Mouse (Mus musculus) heart, embryonic 16.5 days (tissue): ENCODE measurements around the gene Otud7b. TPM values are rescaled to one million over a fixed set of nuclear protein-coding genes. Genes with fewer than 3 reads are reported as not detected.

Source experiments
- ATAC-seq: fragments of 200-750 bp; cut with Nextera tagmentation; replicated peaks from 2 replicates; pipeline ENCODE4 v1.8.0; 2017; ENCODE audit warnings: moderate number of reproducible peaks; ENCODE audit not compliant: insufficient read depth, low FRiP score; ENCODE audit errors: extremely low read depth
- H3K27ac ChIP-seq: fragments of 300-500 bp; sonication (generic); 2 replicates; pipeline ENCODE4 v1.5.1; 2014; ENCODE audit warnings: mild to moderate bottlenecking, low read length, control low read depth, moderate library complexity
- H3K27me3 ChIP-seq: fragments of 300-500 bp; sonication (generic); 2 replicates; pipeline ENCODE4 v1.6.1; 2014; ENCODE audit warnings: low read length, mixed read lengths; ENCODE audit not compliant: control insufficient read depth, insufficient read depth
- H3K36me3 ChIP-seq: fragments of 300-500 bp; sonication (generic); 2 replicates; pipeline ENCODE4 v1.6.1; 2014; ENCODE audit not compliant: control insufficient read depth, insufficient read depth
- H3K4me1 ChIP-seq: fragments of 300-500 bp; sonication (generic); 2 replicates; pipeline ENCODE4 v1.6.1; 2014; ENCODE audit warnings: low read length, mixed read lengths; ENCODE audit not compliant: control insufficient read depth, insufficient read depth
- H3K4me2 ChIP-seq: fragments of 300-500 bp; sonication (generic); 2 replicates; pipeline ENCODE4 v1.6.1; 2014; ENCODE audit warnings: low read depth, mild to moderate bottlenecking, control low read depth, low read length
- H3K4me3 ChIP-seq: fragments of 300-500 bp; sonication (generic); 2 replicates; pipeline ENCODE4 v1.5.1; 2014; ENCODE audit warnings: mild to moderate bottlenecking, control low read depth, low read length
- H3K9ac ChIP-seq: fragments of 300-500 bp; sonication (generic); 2 replicates; pipeline ENCODE4 v1.6.1; 2014; ENCODE audit warnings: low read length, control low read depth
- H3K9me3 ChIP-seq: fragments of 300-500 bp; sonication (generic); replicated peaks from 2 replicates; pipeline ENCODE4 v1.6.1; 2016; ENCODE audit warnings: low read length; ENCODE audit not compliant: control insufficient read depth
- WGBS: fragments of 180-500 bp; shearing (Covaris S2); extraction: QIAGEN DNeasy Blood & Tissue Kit; methylation state at CpG from one replicate; pipeline ENCODE4 v1.1.7; 2014; 5-methylcytosine and 5-hydroxymethylcytosine counted together
- polyA plus RNA-seq: library from polyadenylated mRNA; unstranded; fragments of >200 nt; fragmentation: Nextera tagmentation; extraction: Ambion mirVana; gene quantifications from 2 replicates; pipeline ENCODE4 v1.2.1, GENCODE M21; 2015

Otud7b gene
- polyA plus RNA-seq, 1 experiment from 2014 or later: 18.6 TPM

DNA sequence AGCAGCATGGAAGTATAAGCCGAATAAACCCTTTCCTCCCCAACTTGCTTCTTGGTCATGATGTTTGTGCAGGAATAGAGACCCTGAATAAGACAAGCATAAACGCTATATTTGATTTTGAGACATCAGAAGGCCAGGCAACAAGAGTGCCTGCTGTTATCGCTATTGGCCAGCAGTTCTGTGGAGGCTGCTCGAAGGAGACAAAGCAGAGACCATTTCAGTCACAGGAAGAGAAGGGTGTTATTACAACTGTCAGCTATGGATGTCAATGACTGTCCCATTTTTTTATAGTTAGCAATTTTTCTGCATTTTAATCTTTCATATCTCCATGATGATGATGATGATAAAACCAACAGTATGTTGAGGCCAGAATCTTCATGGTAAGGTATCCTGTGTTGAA lies 22.7 kb upstream of the Otud7b start:
- H3K27me3 ChIP-seq: no peaks in the 10 kb centered on the region
- no peaks in the 10 kb centered on the region; the same call in 1 of the 2 replicates for H3K9me3 ChIP-seq

DNA sequence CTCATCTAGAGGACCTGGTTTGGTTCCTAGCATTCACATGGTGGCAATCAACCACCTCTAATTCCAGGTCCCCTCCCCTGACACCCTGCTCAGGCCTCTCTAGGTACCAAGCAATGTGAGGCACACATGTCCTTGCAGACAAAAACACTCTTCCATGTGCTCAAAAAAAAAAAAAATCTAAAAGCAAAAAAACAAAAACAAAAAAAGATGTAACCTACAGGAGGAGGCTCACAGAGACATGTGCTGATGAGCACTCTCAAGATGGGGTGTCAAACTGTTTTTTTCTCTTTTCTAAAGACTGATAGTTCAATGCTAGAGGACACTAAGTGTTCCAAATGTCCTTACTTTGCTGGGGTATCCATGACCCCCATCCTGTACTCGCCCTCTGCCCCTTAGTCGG lies 22.2 kb upstream of the Otud7b start:
- Histone ChIP-seq H3K36me3 (no peaks in the 10 kb centered on the region), H3K4me3 (no peak overlapping the region), H3K4me2 (no peak overlapping the region), H3K9me3 (no peaks in the 10 kb centered on the region; the same call in 1 of the 2 replicates), H3K27me3 (no peaks in the 10 kb centered on the region), H3K4me1 (no peaks in the 10 kb centered on the region), H3K9ac (no peak overlapping the region), H3K27ac (no peak overlapping the region)
- no peak for ATAC-seq
- WGBS: 80% methylated on average over 2 of the region's 2 CpGs

More for the DNA sequence above, 22.7 kb upstream of the Otud7b start:
- Histone ChIP-seq H3K4me3 (no peak overlapping the region), H3K27ac (no peak overlapping the region), H3K36me3 (no peaks in the 10 kb centered on the region), H3K9ac (no peak overlapping the region), H3K4me2 (no peak overlapping the region), H3K4me1 (no peaks in the 10 kb centered on the region)
- ATAC-seq: no peak
- 89% methylated on average over 4 of the region's 4 CpGs for WGBS

DNA sequence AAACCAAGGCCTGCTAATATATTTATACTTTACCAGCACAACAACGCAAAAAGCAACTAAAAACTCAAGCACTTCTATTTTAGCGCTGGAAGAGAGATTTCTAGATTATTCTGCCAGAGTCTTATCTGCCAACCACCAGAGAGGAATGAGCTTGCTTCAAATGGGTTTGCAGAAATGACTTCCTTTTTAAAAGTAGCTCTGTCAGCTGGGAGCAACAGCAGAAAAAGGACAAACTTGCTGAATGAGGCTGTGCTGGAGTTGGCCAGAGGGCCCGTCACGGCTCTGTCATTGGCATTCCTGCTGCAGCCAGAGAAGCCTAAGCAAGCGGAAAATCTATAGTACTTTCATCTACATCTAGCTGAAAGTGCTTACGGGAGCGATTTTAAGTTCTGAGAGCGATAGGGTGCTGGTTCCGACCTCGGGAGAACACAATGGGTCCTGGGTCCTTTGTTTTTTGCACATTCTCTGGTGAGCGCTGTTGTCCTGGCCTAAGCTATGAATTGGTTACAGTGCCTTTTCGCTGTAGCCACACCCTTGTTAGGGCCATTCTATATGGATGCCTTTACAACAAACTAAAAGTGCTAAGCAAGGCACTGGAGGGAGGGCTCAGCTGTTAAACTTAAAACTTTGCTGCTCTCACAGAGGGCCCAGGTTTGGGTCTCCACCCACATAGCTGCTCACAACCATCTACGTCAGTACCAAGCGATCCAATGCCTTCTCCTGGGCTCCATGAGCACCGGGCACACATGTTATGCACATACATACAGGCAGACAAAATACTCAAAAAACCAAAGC lies 21.4 kb upstream of the Otud7b start:
- no peak overlapping the region for H3K27ac ChIP-seq
- no peaks in the 10 kb centered on the region; the same call in 1 of the 2 replicates for H3K9me3 ChIP-seq
- H3K4me1 ChIP-seq: no peaks in the 10 kb centered on the region
- H3K4me2 ChIP-seq: no peak overlapping the region
- no peak overlapping the region for H3K9ac ChIP-seq
- H3K4me3 ChIP-seq: no peak overlapping the region
- no peak for ATAC-seq
- H3K36me3 ChIP-seq: no peaks in the 10 kb centered on the region
- H3K27me3 ChIP-seq: no peaks in the 10 kb centered on the region
- WGBS: 62% methylated on average over 15 of the region's 15 CpGs

DNA sequence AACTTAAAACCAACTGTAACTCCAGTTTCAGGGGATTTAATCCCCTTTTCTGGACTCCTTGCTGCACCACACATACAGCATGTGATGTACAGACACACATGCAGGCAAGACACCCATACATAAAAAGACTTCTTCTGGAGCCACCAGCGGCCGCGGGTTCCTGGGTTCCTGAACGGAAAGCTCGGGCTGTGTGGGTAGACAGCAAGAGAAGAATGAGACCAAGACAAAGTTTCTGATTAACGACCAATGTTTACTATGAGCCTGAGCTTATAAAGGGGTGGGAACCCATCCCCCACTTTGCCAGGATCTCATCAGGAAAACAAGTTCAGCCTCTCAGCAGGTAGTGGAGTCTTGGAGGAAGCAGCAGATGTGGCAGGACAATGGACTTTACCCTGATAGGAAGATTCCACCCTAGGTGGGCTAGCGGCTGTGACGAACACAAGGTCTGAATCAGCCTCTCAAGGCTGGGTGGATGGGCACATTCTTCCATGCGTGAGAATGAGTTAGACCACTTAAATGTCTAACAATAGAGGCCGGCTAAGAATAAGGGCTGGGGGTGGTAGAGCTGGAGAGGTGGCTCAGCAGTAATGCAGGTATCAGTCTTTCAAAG lies 20.1 kb upstream of the Otud7b start:
- Histone ChIP-seq H3K27ac (no peak overlapping the region), H3K4me2 (no peak overlapping the region), H3K4me1 (no peaks in the 10 kb centered on the region), H3K36me3 (no peaks in the 10 kb centered on the region), H3K4me3 (no peak overlapping the region), H3K9ac (no peak overlapping the region), H3K9me3 (no peaks in the 10 kb centered on the region; the same call in 1 of the 2 replicates), H3K27me3 (no peaks in the 10 kb centered on the region)
- no peak for ATAC-seq
- whole genome bisulfite sequencing: 79% methylated on average over 10 of the region's 10 CpGs

DNA sequence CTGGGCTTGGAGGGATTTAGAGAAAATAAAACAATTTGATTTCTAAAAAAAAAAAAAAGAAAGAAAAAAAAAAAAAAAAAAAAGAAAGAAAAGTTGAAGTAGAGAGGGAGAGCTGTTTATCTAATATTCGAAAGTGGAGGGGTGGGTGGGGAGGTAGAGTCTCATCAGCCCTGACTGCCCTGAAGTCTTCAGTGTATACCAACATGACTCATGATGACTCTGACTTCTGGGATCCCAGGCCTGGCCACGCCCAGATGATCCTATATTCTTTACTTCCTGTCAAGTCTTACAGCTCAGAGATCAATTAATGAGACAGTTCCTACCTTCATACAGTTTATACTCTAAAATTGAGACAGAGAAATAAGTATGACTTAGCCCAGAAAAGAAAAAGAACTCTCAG lies 17.1 kb upstream of the Otud7b start:
- no peaks in the 10 kb centered on the region; the same call in none of the 2 replicates for H3K9me3 ChIP-seq
- H3K4me3 ChIP-seq: no peak overlapping the region
- no peaks in the 10 kb centered on the region for H3K36me3 ChIP-seq
- 52% methylated on average over 2 of the region's 2 CpGs for WGBS
- no peak overlapping the region for H3K27ac ChIP-seq
- no peak overlapping the region for H3K4me2 ChIP-seq
- ATAC-seq: no peak
- no peaks in the 10 kb centered on the region for H3K27me3 ChIP-seq
- H3K9ac ChIP-seq: no peak overlapping the region
- H3K4me1 ChIP-seq: no peaks in the 10 kb centered on the region

DNA sequence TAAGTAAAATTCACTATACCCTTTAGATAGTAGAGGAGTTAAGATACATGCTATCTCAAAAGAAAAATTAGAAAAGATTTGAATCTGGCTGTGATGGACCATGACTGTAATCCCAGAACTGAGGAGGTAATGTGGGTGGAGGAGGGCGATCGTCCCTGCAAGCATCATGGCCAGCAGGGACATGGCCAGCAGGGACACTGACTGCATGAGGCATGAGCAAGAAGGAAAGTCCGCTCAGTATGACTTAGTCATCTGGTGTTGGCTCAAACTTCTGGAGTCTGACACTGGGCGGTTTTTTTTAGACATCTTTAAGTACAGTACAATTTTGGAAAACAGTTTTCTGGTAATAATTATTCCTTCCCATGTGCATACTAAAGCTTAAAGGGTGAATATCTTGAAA lies 16.5 kb upstream of the Otud7b start:
- ATAC-seq: no peak
- no peaks in the 10 kb centered on the region; the same call in none of the 2 replicates for H3K9me3 ChIP-seq
- WGBS: 75% methylated on average over 4 of the region's 4 CpGs
- H3K36me3 ChIP-seq: no peaks in the 10 kb centered on the region
- H3K4me1 ChIP-seq: no peaks in the 10 kb centered on the region
- no peak overlapping the region for H3K4me2 ChIP-seq
- no peak overlapping the region for H3K27ac ChIP-seq
- no peak overlapping the region for H3K9ac ChIP-seq
- H3K27me3 ChIP-seq: no peaks in the 10 kb centered on the region
- no peak overlapping the region for H3K4me3 ChIP-seq

DNA sequence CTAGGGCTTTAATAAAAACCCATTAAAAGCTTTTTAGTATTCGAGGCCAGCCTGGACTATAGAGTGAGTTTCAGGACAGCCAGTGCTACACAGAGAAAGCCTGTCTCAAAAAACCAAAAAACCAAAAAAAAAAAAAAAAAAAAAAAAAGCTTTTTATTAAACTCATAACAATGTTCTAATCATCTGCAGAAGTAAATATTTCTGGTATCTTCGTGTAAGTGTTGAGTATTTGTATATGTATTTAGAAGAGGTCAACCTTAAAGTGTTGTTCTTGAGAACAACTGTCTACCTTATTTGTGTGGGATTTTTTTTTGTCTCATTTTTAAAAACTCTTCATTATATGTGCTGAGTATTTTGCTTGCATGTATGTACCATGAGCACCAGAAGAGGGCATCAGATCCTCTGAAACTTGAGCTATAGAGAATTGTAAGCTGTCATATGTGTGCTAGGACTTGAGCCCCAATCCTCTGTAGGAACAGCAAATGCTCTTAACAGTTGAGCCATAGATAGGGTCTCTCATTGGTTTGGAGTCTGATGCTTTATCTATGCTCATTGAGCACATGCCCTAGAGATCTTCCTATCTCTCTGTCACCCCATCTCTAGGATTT lies 14.3 kb upstream of the Otud7b start:
- Histone ChIP-seq H3K4me3 (no peak overlapping the region), H3K27me3 (no peaks in the 10 kb centered on the region), H3K36me3 (no peaks in the 10 kb centered on the region), H3K4me1 (peaks cover 7% of the 10 kb centered on the region), H3K4me2 (no peak overlapping the region), H3K27ac (no peak overlapping the region), H3K9me3 (no peaks in the 10 kb centered on the region; the same call in 1 of the 2 replicates), H3K9ac (no peak overlapping the region)
- 52% methylated on average over 2 of the region's 2 CpGs for WGBS
- ATAC-seq: no peak

DNA sequence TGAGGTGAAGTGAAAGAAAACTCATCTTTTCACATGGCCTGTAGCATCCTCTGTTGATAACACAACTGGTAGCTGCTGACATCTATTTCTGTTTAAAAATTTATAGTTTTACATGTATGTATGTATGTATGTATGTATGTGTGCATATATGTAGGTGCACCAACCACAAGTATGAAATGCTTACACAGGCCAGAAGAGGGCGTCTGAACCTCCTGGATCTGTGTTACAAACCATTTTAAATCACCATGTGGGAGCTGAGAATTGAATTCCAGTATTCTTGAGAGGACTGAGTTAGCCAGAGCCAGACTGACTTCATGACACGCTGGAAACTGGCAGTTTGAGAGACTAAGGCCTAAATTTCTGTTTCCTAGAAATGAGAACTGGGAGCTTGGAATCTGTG lies 13.2 kb upstream of the Otud7b start:
- Histone ChIP-seq H3K9ac (no peak overlapping the region), H3K4me3 (no peak overlapping the region), H3K27me3 (no peaks in the 10 kb centered on the region), H3K4me1 (peaks cover 7% of the 10 kb centered on the region), H3K36me3 (no peaks in the 10 kb centered on the region), H3K9me3 (no peaks in the 10 kb centered on the region; the same call in 1 of the 2 replicates), H3K4me2 (no peak overlapping the region), H3K27ac (no peak overlapping the region)
- 71% methylated on average over 2 of the region's 2 CpGs for WGBS
- no peak for ATAC-seq

DNA sequence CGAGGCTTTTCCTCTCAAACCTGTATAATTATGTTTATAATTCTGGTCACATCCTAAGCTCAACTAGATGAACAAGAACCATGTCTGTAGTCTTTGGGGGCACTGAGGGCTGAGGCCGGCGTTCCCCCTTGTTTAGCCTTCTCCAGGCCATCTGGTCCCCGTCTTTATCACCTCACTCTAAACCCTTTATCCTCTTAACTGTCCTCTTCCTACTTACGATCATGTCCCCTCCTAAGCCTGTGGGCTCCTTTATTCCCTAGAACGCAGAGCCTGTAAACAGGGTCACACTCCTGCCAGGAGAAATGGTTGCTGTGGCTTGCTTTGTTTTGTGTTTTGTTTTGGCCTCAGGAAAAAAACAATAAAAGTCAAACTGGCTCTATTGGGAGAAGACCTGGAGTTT lies 12.4 kb upstream of the Otud7b start:
- no peaks in the 10 kb centered on the region for H3K36me3 ChIP-seq
- no peak overlapping the region for H3K9ac ChIP-seq
- peaks cover 7% of the 10 kb centered on the region for H3K4me1 ChIP-seq
- no peak for ATAC-seq
- H3K27me3 ChIP-seq: no peaks in the 10 kb centered on the region
- H3K4me3 ChIP-seq: no peak overlapping the region
- 56% methylated on average over 6 of the region's 6 CpGs for WGBS
- H3K9me3 ChIP-seq: no peaks in the 10 kb centered on the region; the same call in 1 of the 2 replicates
- no peak overlapping the region for H3K4me2 ChIP-seq
- no peak overlapping the region for H3K27ac ChIP-seq
